Mouse (Mus musculus): ENCODE results near the gene Tns1. TPM values are rescaled to one million over a fixed set of nuclear protein-coding genes. Genes with fewer than 3 reads are reported as not detected.

The Tns1 gene
- polyA plus RNA-seq, 1 experiment from 2014 or later = 121 TPM

DNA sequence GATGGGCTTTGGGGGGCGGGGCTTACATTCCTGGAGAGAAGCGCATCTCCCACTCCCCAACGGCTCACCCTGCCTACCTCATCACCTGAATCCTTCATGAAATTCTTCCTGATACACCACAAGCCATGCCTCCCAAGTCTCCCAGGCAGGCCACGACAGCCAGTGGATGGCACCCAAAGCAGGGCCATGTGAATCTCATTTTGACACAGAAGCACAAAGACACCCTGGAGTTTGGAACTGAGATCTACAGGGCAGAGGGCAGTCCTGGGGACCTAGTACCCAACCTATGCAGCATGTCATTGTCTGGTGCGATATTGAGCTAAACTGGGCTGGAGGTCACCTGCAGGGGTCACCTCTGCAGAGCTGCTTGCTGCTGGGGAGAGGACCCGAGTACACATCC lies 104.0 kb downstream of the Tns1 start:
- Histone ChIP-seq H3K27ac (peak overlapping the region; percentile 76), H3K4me1 (replicated peaks) (peaks cover 86% of the 10 kb centered on the region), H3K36me3 (no peaks in the 10 kb centered on the region), H3K9me3 (replicated peaks) (no peaks in the 10 kb centered on the region), H3K27me3 (no peaks in the 10 kb centered on the region), H3K4me2 (no peak overlapping the region), H3K4me3 (no peak overlapping the region), H3K9ac (no peak overlapping the region)
- WGBS = 52% methylated on average over 6 of the region's 6 CpGs
- ATAC-seq (replicated peaks; ENCODE audit: insufficient number of reproducible peaks, insufficient read depth, low FRiP score, low read depth) = no peak

DNA sequence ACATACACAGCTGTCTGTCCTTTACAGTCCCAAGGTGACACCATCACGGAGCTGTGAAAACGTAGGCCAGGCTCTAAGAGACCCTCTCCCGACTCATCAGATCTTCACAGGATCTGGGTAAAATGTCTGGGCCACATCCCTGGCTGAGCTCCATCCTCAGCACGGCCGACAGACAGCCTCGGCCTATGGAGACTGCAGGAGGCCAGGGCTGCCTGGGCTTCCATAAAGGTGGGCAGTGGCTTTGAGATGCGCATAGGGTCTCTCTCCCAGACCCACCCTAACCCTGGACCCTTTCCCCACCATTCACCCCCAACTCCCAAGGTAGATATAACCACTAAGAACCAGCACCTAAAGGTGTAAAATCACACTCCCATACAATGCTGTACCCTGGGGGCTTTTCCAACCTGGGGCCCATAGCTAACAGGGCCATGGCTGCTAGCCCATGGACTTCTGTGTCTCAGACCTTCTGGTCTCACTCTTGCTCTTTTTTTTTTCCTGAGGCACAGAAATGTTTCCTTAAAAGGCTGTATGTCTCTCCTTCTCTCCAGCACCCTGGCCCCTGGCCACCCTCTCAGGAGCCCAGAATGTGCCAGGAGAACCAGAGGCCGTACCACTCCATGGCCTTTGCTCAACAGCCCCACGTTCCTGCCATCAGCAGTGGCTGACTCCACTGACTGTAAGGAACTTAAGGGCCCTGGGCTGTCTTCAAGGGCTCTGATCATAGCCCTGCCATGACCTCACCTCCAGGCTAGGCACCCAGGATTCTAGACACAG lies 106.7 kb downstream of the Tns1 start:
- Histone ChIP-seq H3K36me3 (no peaks in the 10 kb centered on the region), H3K27ac (peak overlapping the region; percentile 77), H3K9ac (peak overlapping the region; percentile 13), H3K4me3 (no peak overlapping the region), H3K9me3 (replicated peaks) (no peaks in the 10 kb centered on the region), H3K4me2 (no peak overlapping the region), H3K4me1 (replicated peaks) (peaks cover 82% of the 10 kb centered on the region), H3K27me3 (no peaks in the 10 kb centered on the region)
- ATAC-seq (replicated peaks; ENCODE audit: insufficient number of reproducible peaks, insufficient read depth, low FRiP score, low read depth) = no peak
- 56% methylated on average over 9 of the region's 9 CpGs for WGBS

GRCm38 (mm10) chr1:74016618-74017017 lies 107.6 kb downstream of the Tns1 start:
- no peaks in the 10 kb centered on the region for H3K36me3 ChIP-seq
- H3K27me3 ChIP-seq = no peaks in the 10 kb centered on the region
- H3K9ac ChIP-seq = no peak overlapping the region
- H3K9me3 ChIP-seq (replicated peaks) = no peaks in the 10 kb centered on the region
- H3K4me1 ChIP-seq (replicated peaks) = peaks cover 83% of the 10 kb centered on the region
- no peak overlapping the region for H3K4me2 ChIP-seq
- no peak overlapping the region for H3K4me3 ChIP-seq
- 41% methylated on average over 5 of the region's 5 CpGs for WGBS
- ATAC-seq (replicated peaks; ENCODE audit: insufficient number of reproducible peaks, insufficient read depth, low FRiP score, low read depth) = no peak; the same call in 1 of the 2 replicates
- peak overlapping the region; percentile 77 for H3K27ac ChIP-seq

GRCm38 (mm10) chr1:74015513-74016234 lies 108.6 kb downstream of the Tns1 start:
- Histone ChIP-seq H3K9me3 (replicated peaks) (no peaks in the 10 kb centered on the region), H3K4me1 (replicated peaks) (peaks cover 73% of the 10 kb centered on the region), H3K4me3 (no peak overlapping the region), H3K4me2 (no peak overlapping the region), H3K36me3 (no peaks in the 10 kb centered on the region), H3K9ac (peak overlapping the region; percentile 31; the same call in 1 of the 2 replicates), H3K27me3 (no peaks in the 10 kb centered on the region), H3K27ac (peak overlapping the region; percentile 77)
- no peak; the same call in 1 of the 2 replicates for ATAC-seq (replicated peaks; ENCODE audit: insufficient number of reproducible peaks, insufficient read depth, low FRiP score, low read depth)
- 36% methylated on average over 8 of the region's 8 CpGs for WGBS

DNA sequence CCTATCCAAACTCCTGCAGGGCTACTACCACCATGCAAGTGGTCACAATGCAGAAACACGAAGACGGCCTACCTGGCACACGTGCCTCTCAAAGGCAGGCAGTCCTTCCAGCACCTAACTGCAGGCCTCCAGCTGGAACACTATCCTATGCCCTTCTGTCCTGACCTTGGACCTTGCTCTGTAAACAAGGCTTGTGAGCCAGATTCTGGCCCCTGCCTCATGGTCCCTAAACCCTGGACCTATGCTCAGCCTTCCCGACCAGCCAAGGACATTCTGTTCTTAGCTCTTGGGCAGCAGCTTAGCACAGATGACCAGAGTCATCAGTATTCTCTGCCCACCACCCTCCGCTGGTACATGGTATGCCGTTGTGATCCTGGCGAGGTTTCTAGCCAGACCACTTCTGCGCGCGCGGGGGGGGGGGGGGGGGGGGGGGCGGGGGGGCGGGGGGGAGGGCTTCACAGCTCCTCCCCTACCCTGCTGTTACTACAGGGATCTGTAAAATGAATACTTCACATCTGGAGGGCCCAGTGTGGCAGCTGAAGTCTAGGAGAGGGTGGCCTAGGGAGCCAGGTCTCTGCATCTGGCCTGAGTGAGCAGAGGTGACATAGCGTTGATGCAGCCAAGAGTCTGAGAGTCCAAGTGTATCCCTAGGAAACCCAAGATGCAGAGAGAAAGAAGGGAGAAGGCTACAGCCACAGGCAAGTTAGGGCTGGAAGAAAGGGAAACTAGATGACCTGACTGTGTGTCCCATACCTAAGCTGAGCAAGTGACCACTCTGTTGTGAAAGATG lies 109.5 kb downstream of the Tns1 start:
- no peak for ATAC-seq (replicated peaks; ENCODE audit: insufficient number of reproducible peaks, insufficient read depth, low FRiP score, low read depth)
- WGBS = 37% methylated on average over 10 of the region's 14 CpGs
- 0 out of 2 replicates have a peak overlapping the region, but pooled peaks have one; percentile 11 for H3K9ac ChIP-seq
- peak overlapping the region; percentile 77 for H3K27ac ChIP-seq
- no peaks in the 10 kb centered on the region for H3K36me3 ChIP-seq
- H3K27me3 ChIP-seq = no peaks in the 10 kb centered on the region
- no peak overlapping the region for H3K4me3 ChIP-seq
- H3K4me2 ChIP-seq = no peak overlapping the region
- H3K4me1 ChIP-seq (replicated peaks) = peaks cover 68% of the 10 kb centered on the region
- H3K9me3 ChIP-seq (replicated peaks) = no peaks in the 10 kb centered on the region

DNA sequence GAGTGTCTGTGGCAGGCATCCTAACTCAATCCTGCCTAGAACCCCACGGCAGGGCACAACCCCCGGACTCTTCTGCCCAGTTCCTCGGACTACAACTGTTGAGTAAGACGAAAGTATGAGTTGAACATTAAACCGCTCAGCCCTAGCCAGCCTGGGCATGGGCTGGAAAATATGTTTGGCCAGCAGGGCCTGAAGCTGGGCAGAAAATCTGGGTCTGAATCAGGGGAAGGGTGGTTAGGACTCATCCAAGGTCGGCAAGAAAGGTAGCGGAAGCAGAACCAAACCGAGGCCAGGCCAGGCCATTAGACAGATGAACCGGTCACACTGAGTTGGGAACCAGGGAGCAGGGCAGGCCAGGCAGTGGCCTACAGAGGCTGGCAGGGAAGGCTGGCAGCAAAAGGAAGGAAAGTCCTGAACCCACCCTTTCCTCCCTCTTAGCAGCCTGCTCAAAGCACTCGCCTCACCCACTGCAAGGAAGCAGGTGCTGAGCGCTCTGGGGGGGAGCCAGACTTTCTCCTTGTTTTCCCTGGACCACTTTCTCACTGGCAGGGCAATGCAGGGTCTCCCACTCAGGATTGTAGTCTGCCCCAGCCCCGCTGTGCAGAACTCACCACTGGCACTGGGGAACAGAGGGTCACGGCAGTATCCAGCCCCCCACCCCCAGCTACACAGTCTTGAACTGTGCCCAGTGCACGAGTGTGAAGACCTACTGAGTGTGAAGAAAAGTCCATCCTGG lies 110.8 kb downstream of the Tns1 start:
- 82% methylated on average over 14 of the region's 14 CpGs for WGBS
- Histone ChIP-seq H3K4me1 (replicated peaks) (peaks cover 79% of the 10 kb centered on the region), H3K4me2 (no peak overlapping the region), H3K27me3 (no peaks in the 10 kb centered on the region), H3K36me3 (no peaks in the 10 kb centered on the region), H3K9ac (0 out of 2 replicates have a peak overlapping the region, but pooled peaks have one; percentile 31), H3K9me3 (replicated peaks) (no peaks in the 10 kb centered on the region), H3K27ac (peak overlapping the region; percentile 63), H3K4me3 (no peak overlapping the region)
- no peak for ATAC-seq (replicated peaks; ENCODE audit: insufficient number of reproducible peaks, insufficient read depth, low FRiP score, low read depth)

DNA sequence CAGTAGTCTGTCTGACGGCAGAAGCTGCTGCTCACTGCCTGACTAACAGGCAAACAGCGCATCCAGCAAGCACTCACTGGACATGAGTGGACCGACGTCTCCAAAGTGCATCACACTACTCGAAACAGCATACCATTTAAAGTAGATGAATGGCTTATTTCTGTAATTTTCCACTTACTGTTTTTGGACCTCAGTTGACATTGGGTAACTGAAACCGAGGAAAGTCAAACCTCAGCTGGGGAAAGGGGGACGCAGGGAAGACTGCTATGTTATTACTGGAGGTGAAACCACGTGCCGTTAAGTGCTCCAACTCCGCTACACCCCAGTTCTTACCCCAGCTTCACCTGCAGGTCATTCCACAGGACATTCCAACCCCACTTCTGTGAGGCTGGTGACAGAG lies 111.5 kb downstream of the Tns1 start:
- no peaks in the 10 kb centered on the region for H3K36me3 ChIP-seq
- H3K4me2 ChIP-seq = no peak overlapping the region
- H3K9me3 ChIP-seq (replicated peaks) = no peaks in the 10 kb centered on the region
- ATAC-seq (replicated peaks; ENCODE audit: insufficient number of reproducible peaks, insufficient read depth, low FRiP score, low read depth) = no peak
- no peaks in the 10 kb centered on the region for H3K27me3 ChIP-seq
- no peak overlapping the region for H3K4me3 ChIP-seq
- H3K4me1 ChIP-seq (replicated peaks) = peaks cover 79% of the 10 kb centered on the region
- H3K27ac ChIP-seq = peak overlapping the region; percentile 63; the same call in 1 of the 2 replicates
- whole genome bisulfite sequencing = 80% methylated on average over 10 of the region's 10 CpGs
- no peak overlapping the region for H3K9ac ChIP-seq

GRCm38 (mm10) chr1:74009495-74009894 lies 114.8 kb downstream of the Tns1 start:
- no peaks in the 10 kb centered on the region for H3K36me3 ChIP-seq
- ATAC-seq (replicated peaks; ENCODE audit: insufficient number of reproducible peaks, insufficient read depth, low FRiP score, low read depth) = no peak
- H3K27ac ChIP-seq = peak overlapping the region; percentile 98
- H3K4me2 ChIP-seq = no peak overlapping the region
- no peaks in the 10 kb centered on the region for H3K27me3 ChIP-seq
- 86% methylated on average over 3 of the region's 3 CpGs for WGBS
- no peaks in the 10 kb centered on the region for H3K9me3 ChIP-seq (replicated peaks)
- peaks cover 80% of the 10 kb centered on the region for H3K4me1 ChIP-seq (replicated peaks)
- 0 out of 2 replicates have a peak overlapping the region, but pooled peaks have one; percentile 14 for H3K9ac ChIP-seq
- no peak overlapping the region for H3K4me3 ChIP-seq

DNA sequence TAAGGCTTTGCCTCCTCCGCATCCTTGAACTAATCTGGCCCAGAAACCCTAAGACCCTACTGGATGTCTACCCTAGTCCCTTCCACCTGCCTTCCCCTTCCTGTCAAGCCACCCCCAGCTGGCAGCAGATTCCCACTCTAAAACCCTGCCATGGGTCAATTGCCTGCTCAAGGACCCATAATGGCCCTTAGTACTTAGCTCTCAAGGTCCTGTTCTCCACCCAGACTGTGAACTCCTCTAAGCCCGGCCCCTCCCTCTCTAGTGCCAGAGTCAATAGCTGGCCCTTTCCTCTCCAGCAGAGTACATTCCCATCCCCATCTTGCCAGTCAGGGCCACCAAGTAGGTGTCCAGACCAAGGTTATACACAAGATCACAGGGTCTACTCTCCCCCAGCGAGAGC lies 115.3 kb downstream of the Tns1 start:
- Histone ChIP-seq H3K4me1 (replicated peaks) (peaks cover 82% of the 10 kb centered on the region), H3K9me3 (replicated peaks) (no peaks in the 10 kb centered on the region), H3K4me2 (peak overlapping the region; percentile 27; the same call in 1 of the 2 replicates), H3K36me3 (no peaks in the 10 kb centered on the region), H3K9ac (peak overlapping the region; percentile 14; the same call in 1 of the 2 replicates), H3K27me3 (no peaks in the 10 kb centered on the region), H3K27ac (peak overlapping the region; percentile 98), H3K4me3 (no peak overlapping the region)
- WGBS = 66% methylated on average over 3 of the region's 3 CpGs
- ATAC-seq (replicated peaks; ENCODE audit: insufficient number of reproducible peaks, insufficient read depth, low FRiP score, low read depth) = no peak

DNA sequence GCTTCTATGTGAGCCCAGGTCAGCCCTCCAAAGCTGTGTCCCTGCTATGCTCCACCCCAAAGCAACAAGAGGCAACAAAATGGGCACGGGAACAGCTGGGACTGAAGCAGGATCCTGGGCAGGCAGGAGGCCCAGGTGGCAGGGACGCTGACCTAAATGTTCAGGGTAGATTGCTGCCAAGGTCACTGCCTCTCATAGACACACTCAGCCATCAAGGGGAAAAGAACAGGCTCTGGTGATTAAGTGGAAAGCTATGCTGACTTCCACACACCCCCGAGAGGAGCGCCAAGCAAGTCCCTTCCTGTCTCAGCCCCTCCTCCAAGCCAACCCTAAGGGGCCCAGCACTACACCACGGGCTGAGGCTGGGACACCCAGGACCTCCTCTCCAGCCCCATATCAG lies 115.8 kb downstream of the Tns1 start:
- H3K27me3 ChIP-seq = no peaks in the 10 kb centered on the region
- H3K4me1 ChIP-seq (replicated peaks) = peaks cover 82% of the 10 kb centered on the region
- peak overlapping the region; percentile 44 for H3K4me2 ChIP-seq
- peak; percentile 83 for ATAC-seq (replicated peaks; ENCODE audit: insufficient number of reproducible peaks, insufficient read depth, low FRiP score, low read depth)
- no peaks in the 10 kb centered on the region for H3K36me3 ChIP-seq
- WGBS = 2% methylated on average over 5 of the region's 5 CpGs
- peak overlapping the region; percentile 43 for H3K9ac ChIP-seq
- no peaks in the 10 kb centered on the region for H3K9me3 ChIP-seq (replicated peaks)
- H3K4me3 ChIP-seq = no peak overlapping the region
- H3K27ac ChIP-seq = peak overlapping the region; percentile 98

Measured in heart, embryonic 15.5 days (tissue).